Mouse (Mus musculus): ENCODE data around the gene Wbp11. TPM values are rescaled to one million over a fixed set of nuclear protein-coding genes. Genes with fewer than 3 reads are reported as not detected.
"Not testable (repeated sequence)": the region's sequence is repeated elsewhere in the genome, so short reads cannot be mapped to it uniquely, and the experiment has no call there.

Gene Wbp11
- total RNA-seq, 2 experiments from 2014 or later, result 40.9 to 118 TPM

GRCm38 (mm10) chr6:136804705-136805408 is 23.2 kb downstream of the Wbp11 start:
- no peak for ATAC-seq (replicated peaks; ENCODE audit: poor library complexity)

GRCm38 (mm10) chr6:136803739-136804633 is 24.0 kb downstream of the Wbp11 start, which contains the start of gene Hist4h4:
TSS of gene Hist4h4 (minus strand) at chr6:136804415.
- ATAC-seq (replicated peaks; ENCODE audit: poor library complexity), result peak; percentile 56

- no peak; the same call in 1 of the 2 replicates for ATAC-seq (replicated peaks; ENCODE audit: poor library complexity)
Observed at GRCm38 (mm10) chr6:136803093-136803738, 24.8 kb downstream of the Wbp11 start.

- no peak for ATAC-seq (replicated peaks; ENCODE audit: poor library complexity)
Observed at GRCm38 (mm10) chr6:136801274-136801673, 26.8 kb downstream of the Wbp11 start.

GRCm38 (mm10) chr6:136800710-136801109 is 27.3 kb downstream of the Wbp11 start:
- no peak for ATAC-seq (replicated peaks; ENCODE audit: poor library complexity)

- ATAC-seq (replicated peaks; ENCODE audit: poor library complexity), result not testable (repeated sequence)
Observed at GRCm38 (mm10) chr6:136797874-136798693, 29.9 kb downstream of the Wbp11 start.

GRCm38 (mm10) chr6:136795850-136796249 is 32.2 kb downstream of the Wbp11 start:
- ATAC-seq (replicated peaks; ENCODE audit: poor library complexity), result no peak

- peak; percentile 66 for ATAC-seq (replicated peaks; ENCODE audit: poor library complexity)
Observed at GRCm38 (mm10) chr6:136795110-136795509, 32.9 kb downstream of the Wbp11 start.

GRCm38 (mm10) chr6:136793831-136794525 is 34.1 kb downstream of the Wbp11 start:
- peak; percentile 45 for ATAC-seq (replicated peaks; ENCODE audit: poor library complexity)

GRCm38 (mm10) chr6:136792884-136793758 is 34.9 kb downstream of the Wbp11 start:
- peak; percentile 36; the same call in 1 of the 2 replicates for ATAC-seq (replicated peaks; ENCODE audit: poor library complexity)

- no peak for ATAC-seq (replicated peaks; ENCODE audit: poor library complexity)
Observed at GRCm38 (mm10) chr6:136789391-136789971, 38.6 kb downstream of the Wbp11 start.

GRCm38 (mm10) chr6:136782761-136783160 is 45.3 kb downstream of the Wbp11 start:
- ATAC-seq (replicated peaks; ENCODE audit: poor library complexity), result no peak

GRCm38 (mm10) chr6:136782146-136782545 is 45.9 kb downstream of the Wbp11 start:
- no peak for ATAC-seq (replicated peaks; ENCODE audit: poor library complexity)

GRCm38 (mm10) chr6:136781377-136781986 is 46.6 kb downstream of the Wbp11 start, which contains the start of gene Gucy2c:
TSS of gene Gucy2c (minus strand) at chr6:136781765.
- ATAC-seq (replicated peaks; ENCODE audit: poor library complexity), result no peak

- no peak for ATAC-seq (replicated peaks; ENCODE audit: poor library complexity)
Observed at GRCm38 (mm10) chr6:136776392-136776791, 51.6 kb downstream of the Wbp11 start.

GRCm38 (mm10) chr6:136769859-136770258 is 58.2 kb downstream of the Wbp11 start:
- ATAC-seq (replicated peaks; ENCODE audit: poor library complexity), result no peak

GRCm38 (mm10) chr6:136769143-136769542 is 58.9 kb downstream of the Wbp11 start:
- ATAC-seq (replicated peaks; ENCODE audit: poor library complexity), result no peak

GRCm38 (mm10) chr6:136763912-136764311 is 64.1 kb downstream of the Wbp11 start:
- ATAC-seq (replicated peaks; ENCODE audit: poor library complexity), result no peak

All from megakaryocyte progenitor cell, adult 5-6 weeks (primary cell).